Mouse (Mus musculus): Measurements from ENCODE around the gene Txlna. TPM values are rescaled to one million over a fixed set of nuclear protein-coding genes. Genes with fewer than 3 reads are reported as not detected.

Txlna gene
- polyA plus RNA-seq, 1 experiment from 2014 or later: 59.4 TPM

DNA sequence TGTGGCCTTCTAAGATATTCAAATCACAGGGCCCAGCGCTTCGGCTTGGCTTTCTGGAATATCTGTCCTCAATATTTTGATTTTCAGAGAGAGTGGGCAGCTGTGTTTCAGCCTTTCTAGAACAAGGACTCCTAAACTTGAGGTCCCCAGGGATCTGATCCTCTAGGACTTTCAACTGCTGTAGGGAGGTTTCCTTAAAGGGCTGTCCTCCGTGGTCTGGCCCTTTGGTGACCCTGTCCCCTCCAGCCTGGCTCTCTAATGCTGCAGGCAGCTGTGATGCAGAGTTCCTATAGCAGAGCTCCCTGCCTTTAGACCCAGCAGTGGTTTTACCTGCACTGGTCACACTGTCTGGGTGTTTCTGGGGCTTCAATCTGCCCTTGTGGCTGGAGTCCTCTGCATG, 24.2 kb downstream of the Txlna start:
- Histone ChIP-seq H3K9ac (no peak overlapping the region), H3K4me3 (no peak overlapping the region), H3K4me1 (replicated peaks) (peaks cover 16% of the 10 kb centered on the region), H3K36me3 (peaks cover 24% of the 10 kb centered on the region), H3K27me3 (replicated peaks) (no peaks in the 10 kb centered on the region), H3K9me3 (replicated peaks) (no peaks in the 10 kb centered on the region), H3K4me2 (no peak overlapping the region), H3K27ac (ENCODE audit: poor library complexity, severe bottlenecking) (no peak overlapping the region)
- no peak for ATAC-seq (ENCODE audit: insufficient number of reproducible peaks, low FRiP score)
- WGBS: 86% methylated on average over 3 of the region's 3 CpGs

DNA sequence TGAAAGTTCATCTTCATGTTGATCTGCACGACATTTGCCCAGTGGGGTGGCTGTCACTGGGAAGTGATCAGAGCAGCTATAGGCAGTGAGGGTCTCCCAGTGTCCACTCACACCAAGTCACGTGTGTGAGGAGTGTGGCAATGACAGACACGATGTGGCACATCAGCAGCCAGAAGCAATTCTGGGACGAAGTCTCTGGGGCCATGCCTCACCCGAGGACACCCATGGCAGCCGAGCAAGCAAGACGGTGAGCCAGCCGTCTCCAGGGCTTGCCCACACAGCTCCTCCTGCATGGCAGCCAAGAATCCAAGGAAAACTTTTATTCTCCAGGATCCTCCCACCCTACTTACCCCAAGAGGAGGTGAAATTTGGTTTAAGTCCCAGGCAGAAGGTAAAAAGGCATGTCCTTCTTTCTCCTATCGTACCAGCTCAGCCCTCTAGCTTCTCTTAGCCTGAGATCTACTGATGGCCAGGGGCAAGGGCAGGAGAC, 25.0 kb downstream of the Txlna start:
- no peaks in the 10 kb centered on the region for H3K27me3 ChIP-seq (replicated peaks)
- no peak for ATAC-seq (ENCODE audit: insufficient number of reproducible peaks, low FRiP score)
- H3K9me3 ChIP-seq (replicated peaks): no peaks in the 10 kb centered on the region
- no peak overlapping the region for H3K27ac ChIP-seq (ENCODE audit: poor library complexity, severe bottlenecking)
- no peak overlapping the region for H3K4me3 ChIP-seq
- peaks cover 16% of the 10 kb centered on the region for H3K4me1 ChIP-seq (replicated peaks)
- H3K9ac ChIP-seq: no peak overlapping the region
- no peak overlapping the region for H3K4me2 ChIP-seq
- H3K36me3 ChIP-seq: peaks cover 20% of the 10 kb centered on the region
- WGBS: 83% methylated on average over 9 of the region's 9 CpGs

DNA sequence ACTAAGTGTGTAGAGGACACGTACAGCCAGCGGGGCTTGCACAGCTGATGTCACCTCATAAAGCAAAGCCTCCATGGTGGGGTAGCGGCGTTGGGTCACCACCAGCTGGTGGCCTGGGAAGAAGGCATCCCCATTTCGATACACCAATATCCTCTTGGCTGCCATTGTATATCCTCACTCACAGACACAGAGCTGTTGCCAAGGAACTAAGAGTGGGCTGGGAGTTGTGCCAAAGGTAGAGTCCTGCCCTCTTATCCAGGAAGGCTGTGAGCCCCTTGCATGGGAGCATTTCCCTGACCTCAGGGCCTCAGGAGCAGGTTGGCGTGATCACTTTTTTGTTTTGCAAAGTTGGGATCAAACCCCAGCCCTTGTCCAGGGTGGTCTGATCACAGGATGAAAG, 26.8 kb downstream of the Txlna start, which contains the start of gene Dcdc2b:
Gene Dcdc2b (minus strand): TSS at position 165 of the 400 bp plus-strand sequence.
- Histone ChIP-seq H3K4me1 (replicated peaks) (peaks cover 16% of the 10 kb centered on the region), H3K36me3 (peaks cover 33% of the 10 kb centered on the region), H3K27me3 (replicated peaks) (no peaks in the 10 kb centered on the region), H3K9me3 (replicated peaks) (no peaks in the 10 kb centered on the region), H3K4me2 (no peak within 1 kb of the TSS), H3K9ac (no peak within 1 kb of the TSS), H3K4me3 (no peak within 1 kb of the TSS), H3K27ac (ENCODE audit: poor library complexity, severe bottlenecking) (no peak within 1 kb of the TSS)
- 86% methylated on average over 6 of the region's 6 CpGs for WGBS
- no peak for ATAC-seq (ENCODE audit: insufficient number of reproducible peaks, low FRiP score)

DNA sequence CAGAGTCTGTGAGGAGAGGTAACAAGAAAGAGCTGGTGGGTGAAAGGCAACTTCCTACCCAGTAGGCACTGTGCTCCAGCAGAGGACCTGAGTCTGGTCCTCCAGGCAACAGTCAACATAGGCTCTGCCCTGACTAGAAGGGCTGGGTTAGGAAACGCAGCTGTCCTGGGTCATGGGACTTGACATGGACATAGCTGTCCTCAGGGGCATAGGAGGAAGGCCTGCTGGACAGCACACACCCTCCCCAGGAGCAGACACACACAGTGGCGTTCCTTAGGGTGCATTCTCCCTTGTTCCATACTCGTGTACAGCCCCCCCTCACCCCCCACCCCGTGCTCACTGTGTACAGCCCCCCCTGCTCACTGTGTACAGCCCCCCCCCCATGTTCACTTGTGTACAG, 30.4 kb downstream of the Txlna start:
- H3K4me3 ChIP-seq: no peak overlapping the region
- H3K27me3 ChIP-seq (replicated peaks): no peaks in the 10 kb centered on the region
- WGBS: 62% methylated on average over 4 of the region's 4 CpGs
- 0 out of 2 replicates have a peak, but pooled peaks have one; percentile 17 for ATAC-seq (ENCODE audit: insufficient number of reproducible peaks, low FRiP score)
- no peaks in the 10 kb centered on the region for H3K9me3 ChIP-seq (replicated peaks)
- H3K36me3 ChIP-seq: peaks cover 40% of the 10 kb centered on the region
- H3K4me2 ChIP-seq: no peak overlapping the region
- no peak overlapping the region for H3K27ac ChIP-seq (ENCODE audit: poor library complexity, severe bottlenecking)
- peaks cover 6% of the 10 kb centered on the region for H3K4me1 ChIP-seq (replicated peaks)
- no peak overlapping the region for H3K9ac ChIP-seq

DNA sequence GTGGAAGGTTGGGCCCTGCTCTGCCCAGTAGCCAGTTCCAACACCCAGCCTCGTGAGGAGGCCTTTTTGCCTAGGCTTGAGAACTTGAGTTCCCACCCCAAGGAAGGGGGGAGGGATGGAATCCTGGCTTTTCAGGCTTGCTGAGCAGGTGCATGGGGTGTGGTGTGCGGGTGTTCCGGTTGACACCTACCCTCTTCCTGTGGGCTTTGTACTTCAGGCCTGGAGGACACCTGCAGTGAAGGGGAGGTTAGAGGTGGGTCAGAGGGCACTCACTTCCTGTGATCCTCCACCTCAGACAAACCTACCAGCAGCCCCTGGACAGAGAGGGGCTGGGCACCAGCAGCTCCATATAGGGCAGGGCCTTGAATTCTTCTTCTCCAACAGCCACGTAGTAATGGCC, 30.8 kb downstream of the Txlna start:
- 0 out of 2 replicates have a peak, but pooled peaks have one; percentile 10 for ATAC-seq (ENCODE audit: insufficient number of reproducible peaks, low FRiP score)
- Histone ChIP-seq H3K4me3 (no peak overlapping the region), H3K9ac (no peak overlapping the region), H3K4me1 (replicated peaks) (peaks cover 6% of the 10 kb centered on the region), H3K9me3 (replicated peaks) (no peaks in the 10 kb centered on the region), H3K4me2 (no peak overlapping the region), H3K27ac (ENCODE audit: poor library complexity, severe bottlenecking) (no peak overlapping the region), H3K36me3 (peaks cover 43% of the 10 kb centered on the region), H3K27me3 (replicated peaks) (no peaks in the 10 kb centered on the region)
- WGBS: 71% methylated on average over 4 of the region's 4 CpGs

DNA sequence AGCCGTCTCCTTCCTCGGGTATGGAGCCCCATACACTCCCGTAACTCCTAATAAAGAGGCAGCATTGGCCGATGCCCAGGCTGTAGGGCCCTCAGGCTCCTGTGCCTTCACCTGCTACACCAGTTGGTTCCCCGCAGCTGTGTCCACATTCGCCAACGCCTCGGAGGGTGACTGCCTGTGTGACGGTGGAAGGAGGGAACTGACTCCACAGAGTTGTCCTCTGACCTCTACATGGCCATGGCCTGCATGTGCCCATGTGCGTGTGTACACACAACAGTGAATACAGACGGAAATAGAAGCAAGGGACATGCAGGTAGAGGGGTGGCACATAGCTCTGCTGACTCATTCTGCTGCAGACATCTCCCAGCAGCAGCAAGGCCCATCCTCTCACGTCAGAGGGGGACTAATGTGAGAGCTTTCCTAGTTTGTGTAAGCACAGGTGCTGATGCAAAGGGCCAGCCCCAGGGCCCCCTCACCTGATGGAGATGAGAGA, 31.7 kb downstream of the Txlna start:
- ATAC-seq (ENCODE audit: insufficient number of reproducible peaks, low FRiP score): no peak
- Histone ChIP-seq H3K9ac (no peak overlapping the region), H3K27me3 (replicated peaks) (no peaks in the 10 kb centered on the region), H3K4me2 (no peak overlapping the region), H3K36me3 (peaks cover 51% of the 10 kb centered on the region), H3K4me3 (no peak overlapping the region), H3K27ac (ENCODE audit: poor library complexity, severe bottlenecking) (no peak overlapping the region), H3K4me1 (replicated peaks) (peaks cover 3% of the 10 kb centered on the region), H3K9me3 (replicated peaks) (no peaks in the 10 kb centered on the region)
- WGBS: 81% methylated on average over 12 of the region's 12 CpGs

DNA sequence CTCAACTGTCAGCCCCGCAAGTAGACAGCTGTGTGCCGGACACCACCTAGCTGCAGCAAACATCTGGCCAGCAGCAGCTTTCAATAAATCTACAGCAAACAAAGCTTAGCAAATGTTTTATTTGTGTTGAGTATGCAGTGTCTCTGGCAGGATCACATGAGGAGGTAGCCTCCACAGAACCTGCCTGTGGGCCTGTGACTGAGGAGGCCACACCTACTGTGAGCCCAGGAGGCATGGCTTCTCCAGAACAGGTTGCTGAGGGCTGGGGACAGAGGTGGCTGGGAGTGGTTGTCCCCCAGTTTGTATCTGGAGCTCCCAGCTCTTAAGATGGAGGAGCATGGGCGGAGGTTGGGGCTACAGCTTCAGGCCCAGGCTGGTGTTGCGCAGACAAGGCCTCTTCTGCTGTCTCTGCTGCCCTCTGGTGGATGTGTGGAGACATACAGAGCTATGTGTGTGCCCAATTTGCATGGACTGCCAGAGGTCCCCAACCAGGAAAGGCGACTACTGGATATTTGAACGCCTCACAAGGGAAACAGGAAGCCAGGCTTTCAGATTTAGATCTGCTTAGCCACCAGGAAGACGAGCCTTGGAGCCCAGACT, 32.3 kb downstream of the Txlna start:
- WGBS: 39% methylated on average over 7 of the region's 7 CpGs
- H3K4me1 ChIP-seq (replicated peaks): no peaks in the 10 kb centered on the region
- H3K9ac ChIP-seq: no peak overlapping the region
- H3K4me2 ChIP-seq: no peak overlapping the region
- H3K27me3 ChIP-seq (replicated peaks): no peaks in the 10 kb centered on the region
- ATAC-seq (ENCODE audit: insufficient number of reproducible peaks, low FRiP score): peak; percentile 77
- H3K9me3 ChIP-seq (replicated peaks): no peaks in the 10 kb centered on the region
- H3K36me3 ChIP-seq: peaks cover 58% of the 10 kb centered on the region
- H3K27ac ChIP-seq (ENCODE audit: poor library complexity, severe bottlenecking): no peak overlapping the region
- no peak overlapping the region for H3K4me3 ChIP-seq

DNA sequence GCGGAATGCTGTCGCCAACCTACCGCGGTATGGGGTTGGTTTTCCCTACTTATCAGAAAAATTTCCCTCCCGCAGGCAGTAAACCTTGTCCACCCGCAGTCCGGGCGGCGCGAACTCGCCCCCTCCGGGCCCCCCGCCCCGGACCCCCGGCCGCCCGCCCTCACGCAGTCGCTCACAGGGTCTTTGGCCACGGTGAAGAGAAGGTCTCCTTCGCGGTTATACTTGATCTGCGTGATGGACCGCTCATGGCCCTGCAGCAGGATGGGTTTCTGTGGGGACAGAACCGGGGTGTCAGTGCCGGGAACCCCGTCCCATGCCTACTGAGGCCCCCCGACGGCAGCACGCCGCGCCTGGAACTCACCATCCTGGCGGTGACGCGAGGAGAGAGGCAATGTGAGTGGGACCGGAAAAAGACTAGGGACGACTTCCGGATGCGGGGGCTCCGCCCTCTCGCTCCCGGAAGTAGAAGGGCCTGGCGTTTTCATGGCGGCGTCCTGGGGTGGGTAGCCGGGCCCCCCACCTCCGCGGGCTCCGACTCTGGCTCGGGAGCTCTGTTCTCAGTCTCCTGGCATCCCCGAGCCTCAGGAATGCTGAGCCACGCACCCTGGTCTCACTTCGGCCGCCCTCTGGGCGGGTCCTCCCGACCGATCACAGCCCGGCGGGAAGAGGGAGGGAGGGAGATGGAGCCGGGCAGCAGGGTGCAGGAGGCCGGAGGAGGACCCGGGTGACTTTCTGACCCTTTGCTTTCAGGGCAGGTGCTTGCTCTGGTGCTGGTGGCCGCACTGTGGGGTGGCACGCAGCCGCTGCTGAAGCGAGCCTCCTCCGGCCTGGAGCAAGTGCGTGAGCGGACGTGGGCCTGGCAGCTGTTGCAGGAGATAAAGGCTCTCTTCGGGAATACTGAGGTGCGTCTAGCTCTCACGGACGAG, 40.4 kb downstream of the Txlna start, which contains the start of the genes Eif3i and Tmem234:
Gene Eif3i (minus strand): TSS at position 416 of the 926 bp plus-strand sequence.
Gene Tmem234 (plus strand): TSS at position 436 of the 926 bp plus-strand sequence.
- ATAC-seq (ENCODE audit: insufficient number of reproducible peaks, low FRiP score): peak; percentile 87
- peak within 1 kb of the TSS; percentile 87 for H3K4me3 ChIP-seq
- peaks cover 30% of the 10 kb centered on the region for H3K4me1 ChIP-seq (replicated peaks)
- H3K27ac ChIP-seq (ENCODE audit: poor library complexity, severe bottlenecking): peak within 1 kb of the TSS; percentile 67; the same call in 1 of the 2 replicates
- under 1% methylated on average over 71 of the region's 74 CpGs for WGBS
- H3K4me2 ChIP-seq: peak within 1 kb of the TSS; percentile 85
- peak within 1 kb of the TSS; percentile 92 for H3K9ac ChIP-seq
- H3K9me3 ChIP-seq (replicated peaks): no peaks in the 10 kb centered on the region
- H3K36me3 ChIP-seq: peaks cover 59% of the 10 kb centered on the region
- no peaks in the 10 kb centered on the region for H3K27me3 ChIP-seq (replicated peaks)

DNA sequence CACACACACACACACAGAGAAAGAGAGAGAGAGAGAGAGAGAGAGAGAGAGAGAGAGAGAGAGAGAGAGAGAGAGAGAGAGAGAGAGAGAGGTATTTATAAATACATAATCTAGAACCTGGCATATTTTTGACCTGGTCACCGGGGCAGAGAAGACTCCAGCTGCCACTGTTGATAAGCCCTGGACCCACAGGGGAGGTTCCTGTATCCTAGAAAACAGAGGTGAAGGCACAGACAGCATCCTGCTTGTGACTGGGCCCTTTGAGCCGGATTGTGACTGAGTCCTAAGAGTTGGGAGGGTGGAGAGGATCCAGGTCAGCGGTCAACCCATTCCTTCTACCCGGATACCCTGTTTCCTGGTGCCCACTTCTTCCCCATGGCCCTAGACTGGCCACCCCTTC, 52.0 kb downstream of the Txlna start:
- 59% methylated on average over 4 of the region's 4 CpGs for WGBS

DNA sequence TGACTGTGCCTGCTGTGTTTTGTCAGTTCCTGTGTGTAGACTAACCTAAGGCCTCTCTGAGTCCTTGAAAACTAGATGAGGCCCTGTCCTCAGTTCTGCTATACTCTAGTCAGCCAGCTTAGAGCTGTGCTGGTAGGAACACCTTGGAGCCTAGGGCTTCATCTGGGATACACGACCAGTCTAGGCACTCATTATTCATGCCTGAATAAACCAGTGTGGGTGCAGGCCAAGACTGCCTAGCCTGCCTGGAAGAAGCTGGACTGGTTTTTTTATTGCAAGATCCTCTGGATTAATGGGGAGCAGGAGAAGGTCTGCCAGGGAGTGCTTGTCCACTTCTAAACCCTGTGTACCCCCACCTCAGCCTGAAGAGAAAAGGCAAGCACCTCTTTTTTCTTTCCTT, 53.9 kb downstream of the Txlna start:
- H3K9me3 ChIP-seq (replicated peaks): no peaks in the 10 kb centered on the region
- peaks cover 19% of the 10 kb centered on the region for H3K36me3 ChIP-seq
- 55% methylated on average over 1 of the region's 1 CpGs for WGBS
- H3K9ac ChIP-seq: no peak overlapping the region
- H3K4me1 ChIP-seq (replicated peaks): peaks cover 5% of the 10 kb centered on the region
- H3K27me3 ChIP-seq (replicated peaks): no peaks in the 10 kb centered on the region
- no peak for ATAC-seq (ENCODE audit: insufficient number of reproducible peaks, low FRiP score)
- no peak overlapping the region for H3K4me2 ChIP-seq
- H3K27ac ChIP-seq (ENCODE audit: poor library complexity, severe bottlenecking): no peak overlapping the region
- no peak overlapping the region for H3K4me3 ChIP-seq

More for the DNA sequence above, 52.0 kb downstream of the Txlna start:
- Histone ChIP-seq H3K4me3 (no peak overlapping the region), H3K4me2 (no peak overlapping the region), H3K27ac (ENCODE audit: poor library complexity, severe bottlenecking) (no peak overlapping the region), H3K36me3 (peaks cover 39% of the 10 kb centered on the region), H3K4me1 (replicated peaks) (peaks cover 5% of the 10 kb centered on the region), H3K9me3 (replicated peaks) (no peaks in the 10 kb centered on the region), H3K9ac (no peak overlapping the region), H3K27me3 (replicated peaks) (no peaks in the 10 kb centered on the region)
- ATAC-seq (ENCODE audit: insufficient number of reproducible peaks, low FRiP score): no peak

DNA sequence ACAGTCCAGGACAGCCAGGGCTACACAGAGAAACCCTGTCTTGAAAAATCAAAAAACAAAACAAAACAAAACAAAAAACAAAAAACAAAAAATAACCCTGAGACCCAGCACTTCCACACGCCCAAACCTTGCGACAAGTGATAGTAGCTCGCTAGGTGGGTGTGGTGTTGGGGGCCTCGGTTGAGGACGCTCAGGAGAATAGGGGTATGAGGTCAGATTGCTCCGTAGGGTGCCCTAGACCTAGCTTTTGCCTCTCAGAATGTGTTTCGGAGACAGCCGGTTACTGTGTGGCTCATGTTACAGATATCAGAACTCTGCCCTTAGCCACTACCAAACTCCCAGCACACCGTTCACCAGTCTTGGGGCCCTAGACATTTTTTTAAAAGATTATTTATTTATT, 55.1 kb downstream of the Txlna start:
- H3K4me1 ChIP-seq (replicated peaks): peaks cover 5% of the 10 kb centered on the region
- H3K9ac ChIP-seq: peak overlapping the region; percentile 63; the same call in 1 of the 2 replicates
- WGBS: 76% methylated on average over 9 of the region's 9 CpGs
- no peak overlapping the region for H3K27ac ChIP-seq (ENCODE audit: poor library complexity, severe bottlenecking)
- H3K4me2 ChIP-seq: peak overlapping the region; percentile 68
- H3K36me3 ChIP-seq: peaks cover 8% of the 10 kb centered on the region
- H3K4me3 ChIP-seq: peak overlapping the region; percentile 51; the same call in 1 of the 2 replicates
- no peaks in the 10 kb centered on the region for H3K27me3 ChIP-seq (replicated peaks)
- 0 out of 2 replicates have a peak, but pooled peaks have one; percentile 16 for ATAC-seq (ENCODE audit: insufficient number of reproducible peaks, low FRiP score)
- H3K9me3 ChIP-seq (replicated peaks): no peaks in the 10 kb centered on the region

Measured in heart, embryonic 12.5 days (tissue).